Mouse (Mus musculus) embryonic facial prominence, embryonic 14.5 days (tissue): Measurements from ENCODE around the gene Cntd1. TPM values are rescaled to one million over a fixed set of nuclear protein-coding genes. Genes with fewer than 3 reads are reported as not detected.

Experiments used
- ATAC-seq: fragments of 200-750 bp; cut with Nextera tagmentation; 2 replicates; pipeline ENCODE4 v1.8.0; 2017; ENCODE audit warnings: low read depth, moderate number of reproducible peaks, moderate TSS enrichment
- DNase-seq: peaks from one replicate; pipeline ENCODE4 v3.0.0-alpha.2; 2015; ENCODE audit warnings: low spot score
- H3K27ac ChIP-seq: fragments of 300-500 bp; sonication (generic); replicated peaks from 2 replicates; pipeline ENCODE4 v1.5.1; 2014; ENCODE audit warnings: low read depth, mild to moderate bottlenecking, low read length, moderate library complexity
- H3K27me3 ChIP-seq: fragments of 300-500 bp; sonication (generic); replicated peaks from 2 replicates; pipeline ENCODE4 v1.6.1; 2014; ENCODE audit warnings: low read length; ENCODE audit not compliant: control insufficient read depth, insufficient read depth
- H3K36me3 ChIP-seq: fragments of 300-500 bp; sonication (generic); 2 replicates; pipeline ENCODE4 v1.6.1; 2014; ENCODE audit warnings: low read length, mixed read lengths; ENCODE audit not compliant: control insufficient read depth, insufficient read depth
- H3K4me1 ChIP-seq: fragments of 300-500 bp; sonication (generic); 2 replicates; pipeline ENCODE4 v1.6.1; 2014; ENCODE audit warnings: antibody characterized with exemption, low read length; ENCODE audit not compliant: control insufficient read depth, insufficient read depth
- H3K4me2 ChIP-seq: fragments of 300-500 bp; sonication (generic); 2 replicates; pipeline ENCODE4 v1.6.1; 2014; ENCODE audit warnings: low read depth, mild to moderate bottlenecking, low read length, moderate library complexity, mixed read lengths
- H3K4me3 ChIP-seq: fragments of 300-500 bp; sonication (generic); 2 replicates; pipeline ENCODE4 v1.5.1; 2014; ENCODE audit warnings: low read depth, mild to moderate bottlenecking, low read length
- H3K9ac ChIP-seq: fragments of 300-500 bp; sonication (generic); 2 replicates; pipeline ENCODE4 v1.6.1; 2014; ENCODE audit warnings: low read depth, mild to moderate bottlenecking, low read length, moderate library complexity, mixed read lengths
- H3K9me3 ChIP-seq: fragments of 300-500 bp; sonication (generic); 2 replicates; pipeline ENCODE4 v1.6.1; 2016; ENCODE audit warnings: low read length; ENCODE audit not compliant: control insufficient read depth
- WGBS: fragments of 180-500 bp; shearing (Covaris S2); extraction: QIAGEN DNeasy Blood & Tissue Kit; methylation state at CpG from one replicate; pipeline ENCODE4 v1.1.7; 2014; 5-methylcytosine and 5-hydroxymethylcytosine counted together
- polyA plus RNA-seq: library from polyadenylated mRNA; unstranded; fragments of >200 nt; fragmentation: Nextera tagmentation; extraction: Ambion mirVana; gene quantifications from 2 replicates; pipeline ENCODE4 v1.2.1, GENCODE M21; 2014

Gene Cntd1
- polyA plus RNA-seq, 1 experiment from 2014 or later, result 0.90 TPM

GRCm38 (mm10) chr11:101275309-101275708 lies 3.5 kb upstream of the Cntd1 start:
- WGBS, result 76% methylated on average over 4 of the region's 4 CpGs
- Histone ChIP-seq H3K4me1 (peaks cover 14% of the 10 kb centered on the region), H3K27ac (no peak overlapping the region), H3K4me3 (no peak overlapping the region), H3K27me3 (peaks cover 5% of the 10 kb centered on the region; the same call in 1 of the 2 replicates), H3K9ac (no peak overlapping the region), H3K9me3 (no peaks in the 10 kb centered on the region), H3K36me3 (peaks cover 6% of the 10 kb centered on the region; the same call in 1 of the 2 replicates), H3K4me2 (no peak overlapping the region)
- DNase-seq (no peak), ATAC-seq (no peak)

DNA sequence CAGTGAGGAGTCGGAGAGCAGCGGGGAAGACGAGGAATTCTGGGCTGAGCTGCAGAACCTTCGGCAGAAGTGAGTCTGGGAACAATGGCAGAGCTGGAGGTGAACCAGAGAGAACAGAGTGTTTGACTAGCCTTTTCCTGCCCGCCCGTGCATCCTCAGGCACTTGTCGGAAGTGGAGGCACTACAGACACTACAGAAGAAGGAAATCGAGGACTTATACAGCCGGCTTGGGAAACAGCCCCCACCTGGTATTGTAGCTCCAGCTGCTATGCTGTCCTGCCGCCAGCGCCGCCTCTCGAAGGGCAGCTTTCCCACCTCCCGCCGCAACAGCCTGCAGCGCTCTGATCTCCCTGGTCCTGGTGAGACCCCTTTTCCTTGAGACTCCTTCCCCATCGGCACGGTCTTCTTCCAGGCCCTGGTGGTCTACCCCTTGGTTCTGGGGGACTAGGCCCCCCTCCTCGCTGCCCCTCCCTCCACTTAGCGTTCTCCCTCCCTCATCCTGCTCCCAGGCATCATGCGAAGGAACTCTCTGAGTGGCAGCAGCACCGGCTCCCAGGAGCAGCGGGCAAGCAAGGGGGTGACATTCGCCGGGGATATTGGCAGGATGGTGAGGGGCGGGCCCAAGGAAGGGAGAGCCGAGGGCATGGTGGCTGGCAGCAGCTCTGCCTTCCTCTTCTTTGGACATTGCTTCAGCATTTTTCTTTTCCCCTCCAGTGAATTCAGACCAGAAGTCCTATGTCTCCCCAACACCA lies 2.3 kb upstream of the Cntd1 start:
- H3K9ac ChIP-seq, result 0 out of 2 replicates have a peak overlapping the region, but pooled peaks have one; percentile 3
- H3K4me1 ChIP-seq, result peaks cover 14% of the 10 kb centered on the region
- peaks cover 6% of the 10 kb centered on the region; the same call in 1 of the 2 replicates for H3K36me3 ChIP-seq
- no peak overlapping the region for H3K27ac ChIP-seq
- peaks cover 5% of the 10 kb centered on the region; the same call in 1 of the 2 replicates for H3K27me3 ChIP-seq
- DNase-seq, result no peak
- no peak for ATAC-seq
- no peak overlapping the region for H3K4me3 ChIP-seq
- WGBS, result 26% methylated on average over 20 of the region's 27 CpGs
- no peak overlapping the region for H3K4me2 ChIP-seq
- H3K9me3 ChIP-seq, result no peaks in the 10 kb centered on the region

GRCm38 (mm10) chr11:101277381-101278222 lies 1.2 kb upstream of the Cntd1 start:
- Histone ChIP-seq H3K9ac (peak overlapping the region; percentile 80), H3K27me3 (peaks cover 5% of the 10 kb centered on the region; the same call in 1 of the 2 replicates), H3K9me3 (no peaks in the 10 kb centered on the region), H3K4me1 (peaks cover 14% of the 10 kb centered on the region), H3K36me3 (peaks cover 6% of the 10 kb centered on the region; the same call in 1 of the 2 replicates), H3K4me3 (peak overlapping the region; percentile 85), H3K27ac (no peak overlapping the region), H3K4me2 (peak overlapping the region; percentile 93)
- ATAC-seq, result no peak
- no peak for DNase-seq
- 70% methylated on average over 12 of the region's 12 CpGs for WGBS

DNA sequence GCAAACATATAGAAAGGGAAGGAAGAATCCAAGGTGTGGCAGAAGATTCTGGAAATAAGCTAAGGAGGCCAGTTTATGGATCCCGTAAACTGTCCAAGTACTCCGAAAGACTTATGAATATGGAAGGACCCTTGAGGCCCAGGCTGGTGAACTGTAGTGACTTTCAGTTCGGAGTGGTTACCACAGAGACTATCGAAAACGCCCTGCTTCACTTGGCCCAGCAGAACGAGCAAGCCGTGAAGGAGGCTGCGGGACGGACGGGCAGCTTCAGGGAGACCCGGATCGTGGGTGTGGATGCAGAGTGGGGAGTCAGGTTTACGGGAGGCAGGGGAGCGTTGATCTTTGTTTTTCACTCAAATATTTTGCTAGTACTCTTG lies 369 bp downstream of the Cntd1 start:
- no peaks in the 10 kb centered on the region for H3K9me3 ChIP-seq
- H3K27me3 ChIP-seq, result peaks cover 5% of the 10 kb centered on the region; the same call in 1 of the 2 replicates
- H3K4me1 ChIP-seq, result peaks cover 14% of the 10 kb centered on the region
- peak overlapping the region; percentile 85 for H3K4me3 ChIP-seq
- peaks cover 6% of the 10 kb centered on the region; the same call in 1 of the 2 replicates for H3K36me3 ChIP-seq
- no peak for ATAC-seq
- H3K27ac ChIP-seq, result no peak overlapping the region
- H3K4me2 ChIP-seq, result peak overlapping the region; percentile 93
- no peak overlapping the region for H3K9ac ChIP-seq
- DNase-seq, result no peak
- 63% methylated on average over 14 of the region's 14 CpGs for WGBS

DNA sequence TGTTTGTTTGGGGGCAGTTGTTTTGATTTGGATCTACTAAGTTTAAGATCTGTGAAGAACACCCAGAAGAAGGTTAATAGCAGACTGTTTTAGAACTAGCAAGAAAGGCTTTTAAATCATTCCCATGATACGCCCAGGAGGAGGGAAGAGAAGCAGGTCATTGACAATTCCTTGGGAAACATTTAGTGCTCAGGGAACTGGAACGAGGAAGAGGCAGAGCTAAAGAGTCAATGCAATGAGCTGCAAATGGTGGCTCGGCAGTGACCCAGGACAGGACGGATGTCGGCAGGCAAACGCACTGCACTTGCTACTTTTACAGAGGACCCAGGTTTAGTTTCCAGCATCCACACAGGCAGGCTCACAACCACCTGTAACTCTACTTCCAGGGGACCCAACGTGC lies 2.0 kb downstream of the Cntd1 start:
- H3K4me2 ChIP-seq, result no peak overlapping the region
- H3K36me3 ChIP-seq, result peaks cover 6% of the 10 kb centered on the region; the same call in 1 of the 2 replicates
- no peak overlapping the region for H3K27ac ChIP-seq
- H3K27me3 ChIP-seq, result peaks cover 5% of the 10 kb centered on the region; the same call in 1 of the 2 replicates
- H3K4me3 ChIP-seq, result no peak overlapping the region
- DNase-seq (no peak), ATAC-seq (no peak)
- H3K9me3 ChIP-seq, result no peaks in the 10 kb centered on the region
- WGBS, result 44% methylated on average over 7 of the region's 7 CpGs
- no peak overlapping the region for H3K9ac ChIP-seq
- peaks cover 14% of the 10 kb centered on the region for H3K4me1 ChIP-seq

GRCm38 (mm10) chr11:101282896-101283295 lies 4.1 kb downstream of the Cntd1 start:
- H3K27me3 ChIP-seq, result peaks cover 5% of the 10 kb centered on the region; the same call in 1 of the 2 replicates
- H3K4me2 ChIP-seq, result no peak overlapping the region
- 45% methylated on average over 5 of the region's 5 CpGs for WGBS
- ATAC-seq, result no peak
- no peak overlapping the region for H3K4me3 ChIP-seq
- peaks cover 9% of the 10 kb centered on the region; the same call in 1 of the 2 replicates for H3K36me3 ChIP-seq
- H3K9ac ChIP-seq, result no peak overlapping the region
- DNase-seq, result no peak
- no peaks in the 10 kb centered on the region for H3K9me3 ChIP-seq
- no peak overlapping the region for H3K27ac ChIP-seq
- H3K4me1 ChIP-seq, result peaks cover 3% of the 10 kb centered on the region

DNA sequence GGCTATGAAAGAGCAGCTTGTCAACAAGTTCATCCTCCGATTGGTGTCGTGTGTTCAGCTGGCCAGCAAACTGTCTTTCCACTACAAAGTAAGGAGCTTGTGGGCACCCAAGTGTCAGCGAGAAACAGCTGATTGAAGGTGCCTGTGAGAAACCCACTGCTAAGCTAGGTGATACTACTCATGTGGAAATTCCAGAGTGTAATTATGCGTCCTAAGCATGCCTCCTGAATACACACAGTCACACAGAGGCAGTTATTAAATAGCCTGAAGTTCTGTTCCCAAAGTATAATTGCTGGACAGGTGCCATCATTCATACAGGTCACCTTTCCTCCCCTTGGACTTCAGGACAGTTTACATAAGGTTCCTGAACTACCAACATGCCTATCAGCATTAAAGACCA lies 5.0 kb downstream of the Cntd1 start:
- Histone ChIP-seq H3K4me3 (no peak overlapping the region), H3K27ac (no peak overlapping the region), H3K9ac (no peak overlapping the region), H3K27me3 (peaks cover 5% of the 10 kb centered on the region; the same call in 1 of the 2 replicates), H3K9me3 (no peaks in the 10 kb centered on the region), H3K36me3 (peaks cover 18% of the 10 kb centered on the region), H3K4me1 (no peaks in the 10 kb centered on the region), H3K4me2 (no peak overlapping the region)
- ATAC-seq, result no peak
- WGBS, result 61% methylated on average over 4 of the region's 4 CpGs
- DNase-seq, result no peak

DNA sequence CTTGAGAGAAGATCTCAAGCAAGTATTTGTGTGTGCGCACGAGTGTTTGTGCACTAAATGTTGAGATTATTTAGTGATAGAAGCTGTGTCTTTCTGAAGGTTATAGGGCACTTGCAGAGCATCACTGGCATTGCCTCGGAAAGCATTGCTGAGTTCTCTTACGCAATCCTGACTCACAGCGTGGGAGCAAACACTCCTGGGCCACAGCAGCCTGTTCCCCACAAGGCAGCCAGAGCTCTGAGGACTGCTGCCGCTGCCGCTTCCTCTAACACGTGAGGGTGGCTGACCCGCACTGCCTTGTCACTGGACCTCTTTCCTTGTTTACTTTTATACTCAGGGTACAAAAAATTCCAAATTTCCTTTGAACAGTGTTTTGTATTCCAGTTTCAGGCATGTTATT lies 8.5 kb downstream of the Cntd1 start:
- DNase-seq (no peak), ATAC-seq (no peak)
- no peaks in the 10 kb centered on the region for H3K27me3 ChIP-seq
- no peaks in the 10 kb centered on the region for H3K9me3 ChIP-seq
- H3K9ac ChIP-seq, result no peak overlapping the region
- peaks cover 50% of the 10 kb centered on the region for H3K36me3 ChIP-seq
- no peak overlapping the region for H3K27ac ChIP-seq
- no peaks in the 10 kb centered on the region for H3K4me1 ChIP-seq
- no peak overlapping the region for H3K4me3 ChIP-seq
- WGBS, result 84% methylated on average over 9 of the region's 9 CpGs
- H3K4me2 ChIP-seq, result no peak overlapping the region
